Mouse (Mus musculus): ENCODE data around the gene Hoxb3. TPM values are rescaled to one million over a fixed set of nuclear protein-coding genes. Genes with fewer than 3 reads are reported as not detected.

The Hoxb3 gene
- not detected for total RNA-seq (2021)
- long read RNA-seq, experiment 1, result 0 reads
- long read RNA-seq, experiment 2, result 0 reads

DNA sequence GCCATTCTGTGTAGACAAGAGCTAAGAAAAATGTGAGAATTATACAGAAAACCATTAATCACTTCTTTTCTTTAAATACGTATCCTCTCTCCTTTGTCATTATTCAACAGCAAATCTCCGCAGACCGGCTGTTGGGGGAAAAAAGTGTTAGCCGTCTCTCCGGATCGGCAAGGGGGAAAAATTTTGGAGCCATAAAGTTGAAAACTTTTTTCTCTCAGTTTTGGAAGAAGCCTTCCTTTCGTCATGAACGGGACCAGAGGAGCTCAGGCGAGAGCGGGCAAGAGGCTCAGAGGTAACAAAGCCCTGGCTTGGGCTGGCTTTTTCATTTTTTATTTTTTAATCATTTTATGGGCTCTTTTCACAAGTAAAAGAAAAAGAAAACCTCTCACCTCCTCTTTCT, at the start of gene Hoxb3:
TSS of gene Hoxb3 (plus strand) at position 173 of the 400 bp plus-strand sequence.
- no peak for DNase-seq (ENCODE audit: low spot score in 2 of 2)
- intact Hi-C loops (cut with DNase I), result no loop called here

DNA sequence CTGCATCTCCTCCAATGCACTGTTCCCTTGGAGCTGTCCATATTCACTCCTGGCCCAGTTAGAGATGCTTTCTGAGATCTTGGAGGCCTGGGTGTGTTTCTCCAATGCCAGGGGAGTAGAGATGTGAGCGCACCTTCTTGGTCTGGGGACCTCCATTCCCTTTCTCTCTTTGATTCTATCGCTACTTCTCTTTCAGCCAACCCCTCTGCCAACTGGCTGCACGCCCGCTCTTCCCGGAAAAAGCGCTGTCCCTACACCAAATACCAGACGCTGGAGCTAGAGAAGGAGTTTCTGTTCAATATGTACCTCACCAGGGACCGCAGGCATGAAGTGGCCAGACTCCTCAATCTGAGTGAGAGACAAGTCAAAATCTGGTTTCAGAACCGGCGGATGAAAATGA, 48.7 kb upstream of the Hoxb3 start:
- intact Hi-C loops (cut with DNase I), result no loop called here
- DNase-seq (ENCODE audit: low spot score in 2 of 2), result no peak

DNA sequence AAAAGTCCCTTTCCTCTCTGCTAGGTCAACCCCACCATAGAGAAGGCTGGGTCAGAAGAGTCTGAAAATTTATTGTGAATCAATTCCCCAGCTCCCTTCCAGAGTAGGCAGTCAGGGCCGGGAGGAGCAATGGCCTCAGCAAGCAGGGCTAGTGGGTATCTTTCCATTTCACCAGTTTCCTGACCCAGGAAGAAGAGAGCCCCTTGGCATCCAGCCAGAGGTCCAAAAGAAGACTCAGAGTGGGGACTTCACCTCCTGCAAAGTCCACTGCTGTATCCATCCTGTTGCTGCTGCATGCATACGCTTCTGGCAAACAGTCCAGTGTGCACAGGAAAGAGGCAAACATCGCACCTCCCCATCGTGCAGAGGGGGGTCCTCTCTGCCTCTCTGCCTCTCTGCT, 47.2 kb upstream of the Hoxb3 start:
- DNase-seq (ENCODE audit: low spot score in 2 of 2), result no peak
- intact Hi-C loops (cut with DNase I), result loop anchor here (5.0 kb wide), 3 partner anchors 346 to 586 kb away; no protein-coding TSS in a partner anchor

DNA sequence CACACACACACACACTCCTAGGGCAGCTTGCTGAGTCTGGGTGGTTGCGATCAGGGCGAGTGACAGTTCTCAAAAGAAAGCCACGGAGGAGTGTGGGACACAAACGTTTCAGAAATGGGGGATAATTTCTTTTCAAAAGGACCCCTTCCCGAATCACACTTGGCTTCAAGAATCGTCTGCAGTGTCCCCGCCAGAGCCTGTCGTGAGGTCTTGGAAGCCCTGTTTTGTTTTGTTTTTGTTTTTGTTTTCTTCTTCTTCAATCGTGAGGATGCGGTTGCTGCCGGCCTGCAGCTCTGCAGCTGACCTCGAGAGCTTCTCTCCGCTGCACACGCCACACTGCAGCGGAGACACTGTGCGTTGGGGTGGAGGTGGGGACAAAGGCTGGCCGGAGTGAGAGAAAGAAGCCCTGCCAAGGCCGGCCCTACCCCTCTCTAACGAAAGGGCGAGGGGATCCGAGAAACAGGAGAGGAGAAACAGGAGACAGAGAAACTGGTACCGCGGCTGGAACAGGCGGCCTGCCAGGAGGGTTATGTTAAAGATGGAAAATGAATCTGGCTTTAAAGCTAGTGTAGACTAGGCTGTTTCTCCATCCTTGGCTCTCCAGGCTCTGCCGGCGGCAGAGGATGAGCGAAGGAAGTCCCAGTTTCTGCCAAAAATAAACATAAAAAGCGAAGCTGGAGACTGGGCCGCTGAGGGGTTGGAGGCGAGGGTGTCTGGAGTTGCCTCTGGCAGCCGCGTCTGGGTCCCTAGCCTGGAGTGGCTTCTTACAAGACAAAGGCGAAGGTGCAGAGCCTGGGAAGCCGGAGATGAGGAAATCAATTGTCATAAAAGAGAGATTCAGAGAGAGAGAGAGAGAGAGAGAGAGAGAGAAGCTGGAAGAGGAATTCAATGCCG, 45.7 kb upstream of the Hoxb3 start:
- no peak for DNase-seq (ENCODE audit: low spot score in 2 of 2)
- intact Hi-C loops (cut with DNase I), result loop anchor here (5.0 kb wide), 3 partner anchors 345 to 585 kb away; no protein-coding TSS in a partner anchor

DNA sequence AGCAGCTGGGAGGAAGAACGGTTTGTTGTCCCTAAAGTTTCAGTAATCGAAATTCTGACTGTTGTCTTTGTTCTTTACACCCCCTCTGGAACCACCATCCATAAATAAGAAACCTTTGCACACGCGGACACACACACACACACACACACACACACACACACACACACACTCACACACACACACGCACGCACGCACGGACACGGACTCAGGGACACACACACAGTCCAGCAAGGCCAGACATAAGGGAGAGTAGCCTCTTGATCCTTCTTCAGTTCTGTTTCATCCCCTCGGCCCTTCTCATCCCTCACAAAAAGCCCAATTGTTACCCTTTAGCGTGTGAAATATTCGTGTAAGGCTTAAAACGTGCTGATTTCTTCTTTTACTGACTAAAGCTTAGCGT, 44.8 kb upstream of the Hoxb3 start:
- DNase-seq (ENCODE audit: low spot score in 2 of 2), result no peak

DNA sequence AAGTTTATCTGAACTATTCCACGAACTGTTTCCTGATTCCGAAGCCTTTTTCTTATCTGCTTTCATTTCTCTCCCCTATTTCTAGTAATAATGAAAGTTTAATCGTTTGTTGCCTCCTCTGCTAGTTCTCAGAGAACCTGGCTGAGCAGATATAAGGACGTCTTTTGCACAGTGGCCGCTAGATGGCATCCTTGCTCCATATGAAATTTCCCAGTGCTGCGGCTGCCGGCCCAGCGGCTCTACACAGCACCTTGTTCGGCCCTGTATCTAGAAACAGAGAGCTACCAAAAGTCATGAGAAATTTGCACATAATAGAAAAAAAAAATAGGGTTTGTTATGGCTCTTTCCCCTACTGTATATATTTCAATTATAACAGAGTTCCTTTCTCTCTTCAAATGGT, 44.4 kb upstream of the Hoxb3 start:
- peak; percentile 61 to 89 for DNase-seq (ENCODE audit: low spot score in 2 of 2)
- intact Hi-C loops (cut with DNase I), result loop anchor here (5.0 kb wide), 3 partner anchors 344 to 584 kb away; no protein-coding TSS in a partner anchor

More for the DNA sequence above, 44.8 kb upstream of the Hoxb3 start:
- intact Hi-C loops (cut with DNase I), result loop anchor here (5.0 kb wide), 3 partner anchors 344 to 584 kb away; no protein-coding TSS in a partner anchor

DNA sequence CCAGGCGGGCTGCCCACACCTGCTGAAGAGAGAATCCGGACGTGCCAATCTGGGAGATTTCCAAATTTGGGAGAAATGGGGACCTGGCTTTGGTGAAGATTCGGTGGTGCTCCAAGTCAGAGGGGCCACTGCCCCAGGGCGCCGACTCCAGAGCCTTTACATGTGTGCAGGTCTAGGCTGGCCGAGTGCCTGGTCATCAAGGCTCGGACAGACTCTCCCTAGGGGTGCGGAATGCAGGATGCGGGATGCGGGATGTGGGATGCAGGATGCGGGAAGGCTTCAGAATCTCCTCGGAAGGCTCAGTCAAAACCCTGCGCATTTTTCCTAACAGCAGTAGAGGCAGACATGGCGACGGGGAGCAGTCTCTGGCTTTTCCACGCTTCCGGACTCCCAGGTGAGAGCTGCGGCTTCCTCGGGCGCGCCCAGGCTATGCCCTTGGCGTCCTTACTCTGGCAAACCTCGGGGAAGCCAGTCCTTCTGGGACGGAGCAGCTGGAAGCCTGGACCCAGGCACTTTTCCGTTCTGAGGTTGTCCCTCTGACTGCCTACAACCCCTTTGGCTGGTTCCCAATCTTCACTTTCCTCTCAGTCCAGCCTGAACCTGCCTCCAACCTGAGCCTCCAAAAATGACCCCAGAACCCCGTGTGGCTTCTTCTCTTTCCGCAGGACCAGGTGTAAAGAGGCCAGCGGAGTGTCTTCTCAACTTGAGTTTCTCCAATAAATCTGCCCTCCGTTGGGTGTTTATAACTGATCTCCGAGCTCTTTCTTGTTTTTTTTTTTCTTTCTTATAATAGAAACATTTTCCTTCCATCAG, 43.5 kb upstream of the Hoxb3 start:
- no peak for DNase-seq (ENCODE audit: low spot score in 2 of 2)
- intact Hi-C loops (cut with DNase I), result loop anchor here (5.0 to 10.0 kb wide), 4 partner anchors 343 to 735 kb away; partner anchors contain the start of gene Sp6

DNA sequence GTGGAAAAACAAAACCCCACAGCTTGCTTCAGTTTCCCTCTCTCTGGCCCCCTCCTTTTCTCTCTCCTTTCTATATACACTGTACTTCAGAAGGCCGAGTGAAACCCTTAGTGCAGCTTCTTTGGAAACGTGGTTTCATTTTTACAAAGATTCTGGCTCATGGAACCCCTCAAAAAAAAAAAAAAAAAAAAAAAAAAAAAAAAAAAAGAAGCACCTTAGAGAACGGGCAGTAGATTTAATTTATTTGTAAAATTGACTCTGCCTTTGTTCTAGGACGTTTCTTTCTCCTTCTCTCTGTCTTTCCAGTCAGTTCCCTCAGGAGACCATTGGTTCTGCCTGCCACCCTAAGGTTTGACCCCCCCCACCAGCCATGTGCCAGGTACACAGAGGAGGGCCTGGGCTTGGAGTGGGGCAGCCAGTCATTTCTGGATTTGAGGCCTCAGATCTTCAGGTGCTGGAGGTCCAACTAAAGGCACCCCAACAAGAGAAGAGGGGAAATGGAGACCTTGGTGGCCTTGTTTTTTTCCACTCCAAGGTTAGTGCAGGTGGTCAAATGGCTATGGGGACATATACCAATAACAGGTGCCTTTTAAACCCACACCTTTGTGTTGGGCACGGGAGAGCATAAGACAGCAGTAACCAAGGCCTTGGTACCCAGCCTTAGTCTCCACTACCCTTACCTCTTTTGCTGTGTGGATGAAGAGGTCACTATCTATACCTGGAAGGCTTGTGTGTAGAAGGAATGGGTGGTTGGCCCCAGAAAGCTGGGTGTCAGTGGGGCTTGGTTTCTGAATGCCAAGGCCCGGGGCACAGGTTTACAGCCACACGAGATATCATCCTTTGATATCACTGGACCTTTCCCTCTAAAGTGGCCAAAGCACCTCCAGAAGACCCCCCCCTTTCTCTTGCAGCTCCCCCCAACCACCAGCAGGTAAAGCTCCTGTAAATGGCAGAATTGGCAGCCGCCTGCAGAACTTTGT, 42.4 kb upstream of the Hoxb3 start:
- DNase-seq (ENCODE audit: low spot score in 2 of 2), result no peak
- intact Hi-C loops (cut with DNase I), result loop anchor here (10.0 kb wide), 1 partner anchor 734 kb away; the partner anchor contains the start of gene Sp6

DNA sequence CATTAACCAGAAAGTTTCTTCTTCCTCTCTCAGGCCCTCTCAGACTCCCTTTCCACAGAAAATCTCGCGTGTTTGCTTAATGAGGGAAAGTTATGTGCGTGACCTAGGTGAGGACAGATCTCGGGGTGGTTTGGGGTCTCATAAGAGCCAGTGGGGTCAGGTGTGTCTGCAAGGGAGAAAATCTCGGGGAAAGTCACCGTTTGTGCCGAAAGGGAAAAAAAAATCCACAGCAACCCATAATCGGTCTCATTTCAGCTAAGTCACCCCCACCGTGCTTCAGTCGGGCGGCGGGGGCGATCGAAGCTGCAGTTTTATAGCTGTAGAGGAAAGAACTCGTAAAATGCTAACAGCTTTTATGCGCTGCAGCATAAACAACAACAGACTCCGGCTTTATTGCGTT, 41.7 kb upstream of the Hoxb3 start:
- intact Hi-C loops (cut with DNase I), result loop anchor here (10.0 kb wide), 1 partner anchor 733 kb away; the partner anchor contains the start of gene Sp6
- DNase-seq (ENCODE audit: low spot score in 2 of 2), result no peak

DNA sequence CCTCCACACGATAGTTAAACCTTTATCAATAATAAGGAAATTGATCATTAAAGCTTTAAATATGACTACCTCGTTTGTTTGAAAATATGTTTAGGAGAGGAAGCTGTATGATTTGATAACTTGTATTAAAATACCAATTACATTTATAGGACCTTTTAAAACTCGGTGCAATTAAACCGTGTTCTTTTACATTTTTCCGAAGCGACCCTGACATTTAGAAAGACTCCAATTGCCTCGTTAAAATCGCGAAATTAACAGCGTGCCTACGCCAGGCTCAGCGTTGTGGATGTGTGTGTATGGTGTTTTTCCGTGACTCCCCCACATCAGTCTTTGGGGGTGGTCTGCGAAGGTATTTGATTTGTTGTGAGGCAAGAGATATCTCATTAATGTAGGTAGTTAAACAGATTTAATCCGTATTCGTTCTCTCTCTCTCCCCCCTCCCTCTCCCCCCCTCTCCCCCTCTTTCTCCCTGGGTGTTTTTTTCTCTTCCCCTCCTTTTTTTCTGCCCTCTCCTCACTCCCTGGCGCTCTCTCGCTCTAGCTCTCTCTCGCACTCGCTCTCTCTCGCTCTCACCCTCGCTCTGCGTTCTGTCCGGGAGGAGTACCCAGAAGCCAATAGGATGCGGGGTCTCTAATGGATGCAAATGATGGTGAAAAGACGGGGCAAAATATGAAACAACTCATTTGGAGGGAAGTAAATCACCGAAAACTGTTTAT, 41.1 kb upstream of the Hoxb3 start, which contains the start of gene Hoxb8:
TSS of gene Hoxb8 (plus strand) at position 51 of the 716 bp plus-strand sequence.
- intact Hi-C loops (cut with DNase I), result loop anchor here (10.0 kb wide), 1 partner anchor 733 kb away; the partner anchor contains the start of gene Sp6

DNA sequence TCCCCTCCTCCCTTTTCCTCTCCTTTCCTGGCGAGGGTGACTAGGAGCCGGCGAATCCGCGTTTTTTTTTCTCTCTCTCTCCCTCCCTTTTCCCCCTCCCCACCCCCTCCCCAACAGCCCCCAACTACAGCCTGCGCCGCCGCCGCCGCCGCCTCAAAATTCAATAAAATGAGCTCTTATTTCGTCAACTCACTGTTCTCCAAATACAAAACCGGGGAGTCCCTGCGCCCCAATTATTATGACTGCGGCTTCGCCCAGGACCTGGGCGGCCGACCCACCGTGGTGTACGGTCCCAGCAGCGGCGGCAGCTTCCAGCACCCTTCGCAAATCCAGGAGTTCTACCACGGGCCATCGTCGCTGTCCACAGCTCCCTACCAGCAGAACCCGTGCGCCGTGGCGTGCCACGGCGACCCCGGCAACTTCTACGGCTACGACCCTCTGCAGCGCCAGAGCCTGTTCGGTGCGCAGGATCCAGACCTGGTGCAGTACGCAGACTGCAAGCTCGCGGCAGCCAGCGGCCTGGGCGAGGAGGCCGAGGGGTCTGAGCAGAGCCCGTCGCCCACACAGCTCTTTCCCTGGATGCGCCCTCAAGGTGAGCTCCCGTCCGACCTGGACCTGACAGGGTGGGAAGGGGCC, 40.2 kb upstream of the Hoxb3 start:
- DNase-seq (ENCODE audit: low spot score in 2 of 2), result no peak
- intact Hi-C loops (cut with DNase I), result loop anchor here (10.0 kb wide), 1 partner anchor 732 kb away; the partner anchor contains the start of gene Sp6

More for the DNA sequence above, 41.1 kb upstream of the Hoxb3 start, which contains the start of gene Hoxb8:
- DNase-seq (ENCODE audit: low spot score in 2 of 2), result no peak

DNA sequence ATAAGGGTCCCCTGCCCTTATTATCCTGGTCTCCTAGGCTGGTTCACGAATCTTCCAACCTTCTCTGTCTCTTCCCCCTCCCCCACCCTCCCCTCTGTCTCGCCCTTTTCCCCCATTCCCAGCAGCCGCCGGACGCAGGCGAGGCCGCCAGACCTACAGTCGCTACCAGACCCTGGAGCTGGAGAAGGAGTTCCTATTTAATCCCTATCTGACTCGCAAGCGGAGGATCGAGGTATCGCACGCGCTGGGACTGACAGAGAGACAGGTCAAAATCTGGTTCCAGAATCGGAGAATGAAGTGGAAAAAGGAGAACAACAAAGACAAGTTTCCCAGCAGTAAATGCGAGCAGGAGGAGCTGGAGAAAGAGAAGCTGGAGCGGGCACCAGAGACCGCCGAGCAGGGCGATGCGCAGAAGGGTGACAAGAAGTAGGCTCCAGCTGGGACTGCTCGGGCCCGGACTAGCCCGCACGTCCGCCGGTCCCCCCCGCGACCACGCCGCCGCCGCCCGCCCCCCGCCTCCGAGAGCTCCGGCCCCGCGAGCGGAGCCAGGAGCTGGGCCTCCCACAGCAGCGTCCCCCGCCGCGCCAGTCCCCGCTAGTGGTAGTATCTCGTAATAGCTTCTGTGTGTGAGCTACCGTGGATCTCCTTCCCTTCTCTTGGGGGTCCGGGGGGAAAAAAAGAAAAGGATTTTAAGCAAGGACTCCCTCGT, 38.9 kb upstream of the Hoxb3 start:
- DNase-seq (ENCODE audit: low spot score in 2 of 2), result peak in 1 of 2 experiments; percentile 12
- intact Hi-C loops (cut with DNase I), result loop anchor here (10.0 kb wide), 1 partner anchor 731 kb away; the partner anchor contains the start of gene Sp6

DNA sequence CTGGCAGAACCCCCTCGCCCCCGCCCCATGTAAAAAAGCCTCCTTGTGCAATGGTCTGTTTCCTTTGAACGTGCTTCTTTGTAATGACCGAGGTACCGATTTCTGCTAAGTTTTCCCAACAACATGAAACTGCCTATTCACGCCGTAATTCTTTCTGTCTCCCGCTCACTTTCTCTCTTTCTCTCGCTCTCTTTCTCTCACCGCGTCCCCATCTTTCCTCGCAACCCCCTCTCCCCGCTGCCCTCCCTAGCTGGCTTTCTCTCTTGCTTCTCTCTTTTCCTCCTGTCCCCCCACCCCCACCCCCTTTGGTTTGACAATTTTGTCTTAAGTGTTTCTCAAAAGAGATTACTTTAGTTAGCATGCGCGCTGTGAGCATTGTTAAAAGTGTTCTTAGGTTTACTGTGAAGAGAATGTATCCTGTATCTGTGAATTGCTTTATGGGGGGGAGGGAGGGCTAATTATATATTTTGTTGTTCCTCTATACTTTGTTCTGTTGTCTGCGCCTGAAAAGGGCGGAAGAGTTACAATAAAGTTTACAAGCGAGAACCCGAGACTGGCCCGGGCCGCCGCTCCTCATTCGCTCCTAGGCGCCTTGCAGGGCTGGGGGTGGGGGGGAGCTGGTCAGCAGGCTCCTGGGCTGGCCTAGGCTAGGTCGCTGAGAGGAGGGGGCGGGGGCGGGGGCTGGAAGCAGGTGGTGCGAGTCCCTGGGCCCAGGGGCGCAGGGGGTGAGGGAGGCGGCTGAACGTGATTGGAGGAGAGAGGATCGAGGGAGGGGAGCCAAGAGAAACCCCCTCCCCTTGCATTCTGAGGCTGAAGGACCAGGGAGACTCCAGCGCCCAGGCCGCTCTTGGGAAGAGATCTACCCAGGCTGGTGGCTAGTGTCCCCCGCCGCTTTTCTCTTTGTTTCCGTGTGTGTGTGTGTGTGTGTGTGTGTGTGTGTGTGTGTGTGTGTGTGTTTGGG, 38.1 kb upstream of the Hoxb3 start:
- DNase-seq (ENCODE audit: low spot score in 2 of 2), result no peak
- intact Hi-C loops (cut with DNase I), result loop anchor here (10.0 kb wide), 1 partner anchor 730 kb away; the partner anchor contains the start of gene Sp6

DNA sequence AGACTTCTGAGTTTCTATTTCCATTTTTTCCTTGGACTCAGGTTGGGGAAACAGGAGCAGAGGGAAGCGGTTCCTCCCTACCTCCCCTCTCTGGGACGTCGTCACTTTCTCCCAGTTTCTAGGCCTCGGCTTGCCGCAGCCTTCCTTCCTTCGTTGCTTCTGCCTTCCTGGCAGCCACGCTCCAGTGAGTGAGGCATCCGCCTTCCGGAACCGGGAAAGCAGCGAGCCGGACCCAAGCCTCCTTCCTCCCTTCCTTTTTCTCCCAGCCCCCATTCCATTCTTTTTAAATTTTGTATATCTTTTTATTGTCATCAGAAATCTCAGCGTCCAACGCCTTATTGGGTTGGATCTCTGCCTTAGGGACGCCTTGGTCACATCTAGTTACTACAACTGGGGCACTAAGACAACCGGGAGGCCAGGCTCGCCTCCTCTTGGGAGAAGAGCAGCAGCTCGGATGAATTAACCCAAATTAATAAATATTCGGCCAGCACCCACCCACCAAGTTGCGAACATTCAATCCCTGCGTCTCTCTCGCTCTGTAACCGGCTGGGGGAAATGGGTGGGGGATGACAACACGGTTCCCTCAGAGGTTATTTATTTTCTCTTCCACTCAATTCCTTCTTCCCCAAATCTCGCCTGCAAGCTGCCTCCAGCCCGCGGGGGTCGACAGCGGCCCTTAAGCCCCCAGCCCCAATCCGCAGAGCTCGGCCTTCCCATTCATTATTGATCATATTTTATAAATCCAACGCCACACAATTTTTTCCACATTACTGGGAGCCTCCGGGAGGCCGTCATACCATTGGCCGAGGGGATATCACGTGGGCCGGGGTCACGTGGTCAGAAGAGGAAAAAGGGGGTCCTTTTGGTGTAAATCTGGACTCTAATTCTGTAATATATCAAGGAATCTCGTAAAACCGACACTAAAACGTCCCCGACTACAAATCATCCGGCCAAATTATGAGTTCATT, 37.1 kb upstream of the Hoxb3 start, which contains the start of gene Hoxb7:
TSS of gene Hoxb7 (plus strand) at position 853 of the 968 bp plus-strand sequence.
- intact Hi-C loops (cut with DNase I), result loop anchor here (10.0 kb wide), 1 partner anchor 729 kb away; the partner anchor contains the start of gene Sp6

More for the DNA sequence above, 37.1 kb upstream of the Hoxb3 start, which contains the start of gene Hoxb7:
- DNase-seq (ENCODE audit: low spot score in 2 of 2), result no peak
